Mouse (Mus musculus): ENCODE results near the gene Twist1.
A peak's percentile ranks its signal among the peaks of the same experiment; 100 is the strongest.

The Twist1 gene

DNA sequence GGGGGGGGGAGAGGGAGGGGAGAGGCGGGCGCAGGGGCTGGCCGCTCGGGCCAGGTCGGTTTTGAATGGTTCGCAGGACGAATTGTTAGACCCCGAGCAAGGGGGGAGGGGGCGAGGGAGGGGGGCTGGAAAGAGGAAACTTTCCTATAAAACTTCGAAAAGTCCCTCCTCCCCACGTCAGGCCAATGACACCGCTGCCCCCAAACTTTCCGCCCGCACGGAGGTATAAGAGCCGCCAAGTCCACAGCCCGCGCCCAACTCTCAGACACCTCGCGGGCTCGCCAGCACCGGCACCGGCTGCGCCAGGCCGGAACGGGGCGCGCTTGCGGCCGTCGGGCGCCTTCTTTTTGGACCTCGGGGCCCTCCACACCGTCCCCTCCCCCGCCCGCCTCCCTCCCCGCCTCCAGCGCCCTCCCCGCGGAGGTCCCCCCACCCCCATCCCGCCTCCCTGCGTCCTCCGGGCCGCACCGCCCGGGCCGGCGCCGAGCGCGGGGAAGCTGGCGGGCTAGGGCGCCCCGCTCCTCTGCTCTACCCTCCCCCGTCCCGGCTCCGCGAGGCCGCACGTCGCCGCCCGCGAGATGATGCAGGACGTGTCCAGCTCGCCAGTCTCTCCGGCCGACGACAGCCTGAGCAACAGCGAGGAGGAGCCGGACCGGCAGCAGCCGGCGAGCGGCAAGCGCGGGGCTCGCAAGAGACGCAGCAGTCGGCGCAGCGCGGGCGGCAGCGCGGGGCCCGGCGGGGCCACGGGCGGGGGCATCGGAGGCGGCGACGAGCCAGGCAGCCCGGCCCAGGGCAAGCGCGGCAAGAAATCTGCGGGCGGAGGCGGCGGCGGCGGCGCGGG is at the start of gene Twist1:
Twist1 (plus strand) TSS at position 272 of the 841 bp plus-strand sequence.
- DNase-seq (ENCODE audit: low spot score) = peak; percentile 90

DNA sequence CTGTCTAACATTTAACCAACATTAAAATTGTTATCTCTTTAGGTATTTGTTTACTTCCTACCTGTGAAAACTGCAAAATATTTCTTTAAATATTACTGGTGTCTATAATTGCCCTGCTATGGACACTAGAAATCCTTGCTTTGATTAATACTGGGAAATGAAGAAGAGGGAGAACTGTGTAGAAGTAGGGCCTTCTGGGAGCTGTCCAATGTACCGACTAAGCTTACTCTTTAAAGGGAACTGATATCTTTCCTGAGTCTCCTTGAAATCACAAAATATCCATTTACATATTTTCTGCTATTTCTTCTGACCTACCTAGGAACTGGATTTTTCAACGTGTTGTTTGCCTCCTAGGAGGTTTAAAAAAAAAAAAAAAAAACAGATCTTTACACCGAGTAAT is 30.7 kb upstream of the Twist1 start:
- DNase-seq (ENCODE audit: low spot score) = no peak

DNA sequence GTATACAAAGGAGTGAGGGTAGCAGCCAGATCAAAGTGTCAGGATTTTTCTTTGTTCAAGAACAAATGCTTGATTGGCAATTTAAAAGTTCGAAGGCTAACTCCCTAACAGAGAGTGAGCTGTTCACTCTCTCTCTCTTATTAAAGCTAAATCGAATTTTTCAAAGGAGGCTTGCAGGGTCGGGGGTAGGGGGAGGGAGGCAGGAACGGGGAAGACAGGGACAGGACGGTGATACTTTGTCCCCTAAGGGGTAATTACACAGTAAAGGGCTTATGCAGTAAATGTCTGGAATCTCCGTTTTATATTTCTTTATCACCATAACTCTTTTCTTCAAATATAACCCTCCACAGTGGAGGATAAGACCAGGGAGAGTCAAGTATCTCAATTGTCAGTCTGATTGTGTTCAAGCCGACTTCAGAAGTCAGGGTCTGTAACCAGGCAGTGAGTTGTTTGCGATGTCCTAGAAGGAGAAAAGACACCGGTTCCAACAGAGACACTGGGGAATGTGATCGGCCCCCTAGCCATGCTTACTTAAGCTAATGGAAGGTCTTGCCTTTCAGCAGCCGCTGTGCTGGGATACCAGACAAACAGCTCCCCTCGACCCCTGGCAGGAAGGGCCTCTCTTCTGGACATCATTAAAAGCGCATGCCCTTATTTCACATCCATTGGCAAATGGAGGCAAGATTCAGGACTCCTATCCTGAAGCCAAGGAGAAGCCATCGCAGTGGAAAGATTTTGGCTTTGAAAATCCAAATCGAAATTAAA is 30.0 kb upstream of the Twist1 start:
- no peak for DNase-seq (ENCODE audit: low spot score)

DNA sequence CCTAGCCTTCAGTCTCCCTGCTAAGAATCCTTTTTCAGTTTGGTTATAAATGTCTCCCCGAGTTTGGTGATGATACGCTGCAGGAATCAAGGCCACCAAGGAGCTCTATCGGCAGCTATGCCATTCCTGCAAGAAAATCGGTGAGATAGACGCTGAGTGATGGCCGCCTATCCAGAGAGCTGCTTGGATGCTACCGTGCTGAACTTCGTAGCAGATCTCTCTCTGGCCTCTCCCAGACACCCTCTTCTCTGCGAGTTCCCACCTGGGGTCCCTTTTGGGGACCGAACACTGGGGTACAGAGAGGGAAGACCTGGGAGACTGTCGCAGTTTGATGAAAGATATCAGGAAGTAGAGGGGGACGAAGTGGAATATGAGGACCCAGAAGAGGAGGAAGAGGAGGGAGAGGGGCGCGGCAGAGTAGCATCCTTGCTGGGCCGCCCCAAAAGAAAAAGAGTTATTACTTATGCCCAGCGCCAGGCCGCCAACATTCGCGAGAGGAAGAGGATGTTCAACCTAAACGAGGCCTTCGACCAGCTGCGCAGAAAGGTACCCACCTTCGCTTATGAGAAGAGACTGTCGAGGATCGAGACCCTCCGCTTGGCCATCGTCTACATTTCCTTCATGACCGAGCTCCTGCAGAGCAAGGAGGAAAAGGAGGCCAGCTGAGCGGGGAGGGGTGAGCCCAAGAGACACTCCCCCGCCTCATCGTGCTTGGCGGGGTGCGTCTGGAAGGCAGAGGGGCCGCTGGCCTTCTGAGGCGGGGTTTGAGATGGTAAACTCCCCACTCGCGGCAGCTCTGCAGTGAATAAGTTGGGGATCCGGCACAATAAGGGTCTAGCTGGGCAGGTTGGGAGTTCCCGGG is 28.9 kb upstream of the Twist1 start, which contains the start of gene Ferd3l:
Ferd3l (plus strand) TSS at position 95 of the 862 bp plus-strand sequence.
- DNase-seq (ENCODE audit: low spot score) = no peak

DNA sequence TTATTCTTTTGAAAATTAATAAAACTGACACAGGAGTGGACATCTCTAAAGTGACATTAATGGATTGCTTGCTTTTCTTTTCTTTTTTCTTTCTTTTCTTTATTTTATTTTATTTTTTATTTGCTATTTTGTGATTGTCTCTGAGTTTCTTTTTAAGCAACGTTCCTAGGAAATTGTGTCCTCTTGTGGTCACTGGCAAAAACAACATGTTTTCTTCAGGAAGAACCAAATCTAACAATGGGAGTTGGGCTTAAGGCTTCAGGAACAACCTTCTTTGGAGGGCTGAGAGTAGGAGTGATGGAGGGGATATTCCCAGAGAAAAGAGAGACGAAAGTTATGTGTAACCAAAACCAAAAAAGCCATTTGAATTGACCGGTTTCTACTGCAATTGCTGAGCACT is 4.6 kb upstream of the Twist1 start:
- no peak for DNase-seq (ENCODE audit: low spot score)

DNA sequence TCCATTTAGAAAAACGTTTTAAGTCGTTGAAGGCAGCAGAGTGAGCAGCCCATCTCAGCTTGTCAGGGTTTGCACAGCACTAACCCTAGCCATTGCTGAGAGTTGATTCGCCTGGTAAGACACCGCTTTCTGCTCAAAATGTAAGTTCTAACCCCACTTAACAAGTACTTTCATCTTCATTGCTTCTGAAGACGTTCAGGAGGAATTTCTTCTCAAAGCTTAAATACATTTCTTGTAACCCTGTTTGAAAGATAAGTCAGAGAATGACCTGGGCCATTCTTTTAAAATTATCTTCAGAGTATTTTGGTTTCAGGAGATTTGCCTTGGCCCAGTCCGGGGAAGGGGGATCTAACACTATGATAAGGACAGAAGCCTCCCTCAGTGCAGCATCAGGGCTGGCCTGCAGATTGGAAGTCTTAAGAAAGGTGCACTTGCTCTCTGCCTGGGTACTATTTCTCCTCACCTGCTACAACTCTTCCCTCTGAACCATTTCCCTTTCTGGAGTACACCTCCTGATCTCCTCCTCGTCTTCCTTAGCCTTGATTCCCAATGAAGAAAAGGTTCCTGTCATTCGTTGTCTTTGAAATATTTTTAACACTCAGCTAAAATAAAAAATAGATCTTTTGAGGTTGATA is 2.4 kb upstream of the Twist1 start:
- no peak for DNase-seq (ENCODE audit: low spot score)

DNA sequence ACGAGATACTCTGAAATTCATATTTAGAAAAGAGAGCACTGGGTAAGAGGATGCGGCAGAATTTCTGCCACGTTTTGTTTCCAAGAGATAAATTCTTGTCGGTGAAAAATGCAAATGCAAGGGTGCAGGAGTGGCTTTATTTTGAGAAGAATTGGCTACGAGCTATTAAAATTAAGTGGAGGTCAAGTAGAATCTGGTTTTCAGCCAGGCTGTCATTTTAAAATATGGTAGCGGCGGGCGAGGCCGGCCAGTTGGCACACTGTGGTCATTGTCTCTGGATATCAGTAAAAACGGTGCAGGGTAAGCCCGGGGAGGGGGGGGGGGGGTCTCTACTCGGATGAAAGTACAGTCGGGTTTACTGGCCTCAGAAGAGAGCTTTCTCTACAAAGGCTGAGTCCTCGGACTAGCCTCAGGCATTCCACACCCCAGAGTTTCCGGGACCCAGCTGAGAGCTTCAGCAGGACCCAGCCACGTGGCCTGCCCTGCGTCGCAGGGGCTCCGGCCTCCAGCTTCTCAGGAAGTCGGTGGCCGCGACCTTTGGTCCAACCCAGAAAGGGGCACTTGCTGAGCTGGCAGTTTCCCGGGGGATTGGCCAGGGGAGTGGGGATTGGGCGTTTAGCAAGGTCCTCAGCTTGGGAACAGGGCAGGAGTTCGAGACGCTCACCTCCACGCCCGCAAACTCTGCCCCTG is 1.7 kb upstream of the Twist1 start:
- peak; percentile 80 for DNase-seq (ENCODE audit: low spot score)

DNA sequence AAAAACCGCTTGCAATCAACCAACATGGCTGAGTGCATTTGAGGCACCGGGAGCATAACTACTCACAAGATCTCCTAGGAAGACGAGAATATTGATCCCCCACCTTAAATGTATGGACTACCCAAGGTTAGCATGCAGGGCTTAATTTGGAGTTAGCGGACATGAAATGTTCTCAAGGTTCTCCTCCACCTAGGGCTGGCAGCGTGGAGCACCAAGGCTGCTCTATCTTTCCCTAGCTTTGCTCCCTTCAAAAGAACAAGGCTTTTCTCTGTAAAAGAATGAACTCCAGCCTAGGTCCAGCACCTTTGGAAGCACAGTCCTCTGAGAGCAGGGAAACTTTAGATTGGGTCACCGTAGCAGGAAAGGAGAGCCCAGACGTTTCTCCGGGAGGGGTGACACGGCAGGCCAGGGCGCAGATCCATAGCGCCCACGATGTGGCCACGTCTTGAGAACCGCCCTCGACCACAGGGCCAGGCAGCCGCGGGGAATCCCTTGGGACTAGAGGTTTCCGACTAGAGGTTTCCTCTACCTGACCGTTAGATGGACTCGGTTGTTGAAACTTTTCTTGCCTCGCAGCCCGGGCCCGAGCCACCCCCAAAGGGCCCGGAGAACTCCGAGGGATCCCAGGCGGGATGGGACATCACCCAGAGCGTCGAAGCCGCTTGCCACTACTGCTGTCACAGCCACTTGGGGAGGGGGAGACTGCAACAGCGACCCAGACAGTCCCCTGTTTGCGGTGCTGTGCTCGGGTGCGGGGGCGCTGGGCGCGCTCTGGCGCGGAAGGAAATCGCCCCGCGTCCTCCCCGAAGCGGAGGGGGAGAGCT is 683 bp upstream of the Twist1 start:
- DNase-seq (ENCODE audit: low spot score) = no peak

DNA sequence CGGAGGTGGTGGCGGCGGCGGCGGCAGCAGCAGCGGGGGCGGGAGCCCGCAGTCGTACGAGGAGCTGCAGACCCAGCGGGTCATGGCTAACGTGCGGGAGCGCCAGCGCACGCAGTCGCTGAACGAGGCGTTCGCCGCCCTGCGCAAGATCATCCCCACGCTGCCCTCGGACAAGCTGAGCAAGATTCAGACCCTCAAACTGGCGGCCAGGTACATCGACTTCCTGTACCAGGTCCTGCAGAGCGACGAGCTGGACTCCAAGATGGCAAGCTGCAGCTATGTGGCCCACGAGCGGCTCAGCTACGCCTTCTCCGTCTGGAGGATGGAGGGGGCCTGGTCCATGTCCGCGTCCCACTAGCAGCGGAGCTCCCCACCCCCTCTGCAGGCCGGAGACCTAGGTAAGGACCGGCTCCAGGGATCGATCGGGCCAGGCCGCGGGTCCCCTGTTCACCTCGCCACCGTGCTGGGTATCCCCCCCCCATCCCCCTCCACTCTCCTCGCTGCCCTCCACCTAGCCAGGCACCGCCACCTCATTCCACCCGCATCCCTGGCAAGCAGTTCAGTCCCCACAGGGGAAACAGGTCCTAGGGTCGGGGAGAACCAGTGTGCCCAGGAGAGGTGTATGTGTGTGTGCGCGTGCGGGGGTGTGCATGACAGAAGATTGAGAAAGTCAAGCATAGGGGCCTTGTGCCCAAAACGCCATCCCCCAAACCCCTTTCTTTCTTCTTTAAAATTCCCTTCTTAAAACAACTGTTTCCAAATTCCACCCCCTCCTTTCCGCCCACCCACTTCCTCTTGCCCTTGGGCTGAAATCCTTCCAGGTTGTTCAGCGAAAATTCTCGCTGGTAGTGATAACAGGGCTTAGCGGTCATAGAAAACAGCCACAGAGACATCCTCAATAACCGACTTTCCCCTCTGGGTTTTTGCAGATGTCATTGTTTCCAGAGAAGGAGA is 1.0 kb downstream of the Twist1 start:
- DNase-seq (ENCODE audit: low spot score) = peak; percentile 54

DNA sequence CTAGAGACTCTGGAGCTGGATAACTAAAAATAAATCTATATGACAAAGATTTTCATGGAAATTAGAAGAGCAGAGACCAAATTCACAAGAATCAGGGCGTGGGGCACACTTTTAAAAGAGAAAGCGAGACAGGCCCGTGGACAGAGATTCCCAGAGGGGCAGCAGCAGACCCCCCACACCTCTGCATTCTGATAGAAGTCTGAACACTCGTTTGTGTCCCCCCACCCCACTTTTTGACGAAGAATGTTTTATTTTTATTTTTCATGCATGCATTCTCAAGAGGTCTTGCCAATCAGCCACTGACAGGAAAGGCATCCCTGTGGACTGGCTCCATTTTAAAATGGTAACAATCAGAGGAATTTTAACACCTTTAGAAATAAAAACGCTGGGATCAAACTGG is 1.7 kb downstream of the Twist1 start:
- peak; percentile 1 for DNase-seq (ENCODE audit: low spot score)

DNA sequence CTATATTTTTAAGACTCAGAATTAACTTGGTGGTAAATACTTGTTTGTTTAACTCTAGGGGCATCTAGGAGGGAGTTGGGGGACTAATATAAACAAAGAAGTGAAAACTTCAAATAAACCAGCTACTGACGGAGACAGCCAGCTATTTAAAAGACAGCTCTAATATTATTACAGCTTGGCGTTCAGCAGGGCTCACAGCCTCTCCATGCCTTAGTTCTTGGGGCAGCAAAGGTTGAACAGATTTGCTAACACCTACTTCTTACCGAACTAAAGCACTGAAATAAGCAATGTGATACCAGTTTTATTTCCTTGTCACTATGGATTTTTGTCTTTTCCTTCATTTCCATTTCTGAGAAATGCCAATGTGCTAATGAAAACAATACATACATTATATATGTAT is 2.4 kb downstream of the Twist1 start:
- no peak for DNase-seq (ENCODE audit: low spot score)

DNA sequence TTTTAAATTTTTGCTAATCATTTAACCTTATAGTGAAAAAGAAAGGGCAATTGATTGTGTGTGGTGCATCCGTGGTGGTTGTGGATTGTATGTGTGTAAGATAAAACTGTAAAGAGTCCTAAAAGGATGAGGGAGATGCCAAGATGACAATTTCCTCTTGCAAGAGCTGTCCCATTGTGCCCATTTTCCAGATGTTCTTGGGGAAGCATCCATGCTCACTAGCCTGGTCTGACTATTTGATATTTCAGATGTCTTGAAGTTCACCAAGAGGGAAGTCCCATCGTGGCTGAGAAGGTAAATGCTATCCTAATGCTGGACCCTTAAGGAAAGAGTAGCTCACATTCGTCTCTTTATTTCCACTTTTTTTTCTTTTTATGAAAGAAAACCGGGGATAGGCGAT is 3.5 kb downstream of the Twist1 start:
- no peak for DNase-seq (ENCODE audit: low spot score)

DNA sequence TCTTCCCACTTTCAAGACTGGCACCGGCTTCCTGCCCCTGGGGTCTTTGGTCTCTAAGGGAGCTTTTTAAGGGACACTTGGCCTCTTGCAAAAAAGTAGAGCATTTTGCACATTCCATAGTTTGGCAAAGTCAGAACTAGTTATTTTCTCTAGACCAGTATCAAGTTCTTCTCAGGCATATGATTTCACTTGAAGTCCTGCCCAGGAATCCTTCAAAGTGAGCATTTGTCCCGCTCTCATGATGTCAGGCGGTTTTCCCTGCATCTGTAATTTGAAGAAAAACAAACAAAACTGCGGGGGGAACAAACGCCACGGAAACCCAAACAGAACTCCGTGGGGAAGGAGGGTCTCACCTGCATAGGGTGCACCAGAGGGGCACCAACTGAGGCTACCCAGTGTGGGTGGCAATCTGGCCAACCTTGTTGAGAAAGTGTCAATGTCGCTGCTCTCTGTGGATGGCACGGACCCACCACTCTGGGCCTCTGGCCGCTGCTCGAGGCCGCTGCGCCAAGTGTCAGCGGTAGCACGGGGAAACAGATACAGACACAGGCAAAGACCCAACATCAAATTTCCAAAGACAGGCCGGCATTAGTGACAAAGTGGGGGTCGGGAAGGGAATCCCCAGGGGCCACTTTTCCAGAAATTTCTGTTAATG is 4.8 kb downstream of the Twist1 start:
- no peak for DNase-seq (ENCODE audit: low spot score)

DNA sequence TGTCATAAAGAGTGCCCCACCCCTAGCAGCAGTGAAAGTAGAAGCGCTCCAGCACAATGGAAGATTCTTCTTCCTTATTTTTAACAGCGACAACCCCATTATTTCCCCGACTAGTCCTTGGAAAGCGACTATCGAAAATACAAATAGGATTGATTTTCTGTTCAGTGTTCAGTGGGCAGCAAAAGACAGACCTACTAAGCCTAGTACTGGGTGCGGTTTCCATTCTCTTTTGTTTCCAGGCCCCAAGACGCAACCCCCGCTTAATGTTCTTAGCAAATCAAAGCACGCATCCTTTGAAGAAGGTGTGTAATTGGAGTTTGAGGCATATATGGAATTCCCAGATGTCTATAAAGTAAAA is 5.3 kb downstream of the Twist1 start:
- DNase-seq (ENCODE audit: low spot score) = no peak

DNA sequence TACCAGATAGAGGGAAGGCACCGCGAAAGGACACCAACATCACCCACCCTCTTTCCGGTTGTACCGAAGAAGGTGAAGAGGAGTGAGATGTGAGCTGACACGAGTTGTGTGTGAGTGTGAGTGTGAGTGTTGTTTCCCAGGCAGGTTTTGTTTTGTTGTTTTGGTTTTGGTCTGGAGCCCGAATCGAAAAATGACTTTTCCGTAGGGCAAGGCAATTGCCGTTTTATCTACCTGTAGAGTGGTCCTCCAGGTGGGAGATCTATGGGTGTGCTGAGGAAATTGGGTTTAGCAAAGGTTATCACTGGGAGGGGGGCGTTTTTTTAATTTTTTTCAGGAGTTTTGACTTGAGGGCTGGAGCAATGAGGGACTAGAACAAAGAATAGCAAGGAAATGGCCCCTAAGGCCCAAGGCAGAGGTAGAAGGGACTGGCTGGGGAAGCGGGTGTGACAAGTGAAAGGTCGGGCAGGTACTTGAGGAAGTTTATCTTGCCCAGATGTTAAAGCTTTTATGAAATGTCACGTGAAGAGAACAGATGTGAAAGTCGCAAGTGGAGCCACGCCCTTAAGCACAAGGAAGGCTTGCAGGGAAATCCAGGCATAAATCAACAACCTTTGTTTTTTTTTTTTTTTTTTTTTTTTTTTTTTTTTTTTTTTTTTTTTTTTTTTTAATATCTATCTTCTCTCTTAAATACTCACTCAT is 6.3 kb downstream of the Twist1 start:
- DNase-seq (ENCODE audit: low spot score) = peak; percentile 2

DNA sequence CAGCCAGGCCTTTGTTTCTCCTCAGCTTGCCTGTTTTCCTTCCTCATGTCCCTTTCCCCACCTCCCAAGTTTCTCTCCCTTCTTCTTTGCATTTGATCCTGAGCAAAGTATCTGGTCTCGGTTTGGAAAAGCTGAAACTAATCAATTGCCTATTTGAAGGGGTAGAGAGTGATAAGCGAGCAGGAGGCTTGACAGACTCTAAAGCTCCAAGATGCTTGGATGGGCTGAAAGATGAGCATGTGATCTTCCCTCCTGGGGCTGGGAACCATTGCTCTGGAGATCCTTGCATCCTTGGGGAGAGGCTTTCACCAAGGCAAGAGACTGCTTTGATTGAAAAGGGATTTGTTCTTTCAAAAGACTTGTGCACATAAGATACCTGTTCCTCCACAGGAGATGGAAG is 7.0 kb downstream of the Twist1 start:
- DNase-seq (ENCODE audit: low spot score) = no peak

DNA sequence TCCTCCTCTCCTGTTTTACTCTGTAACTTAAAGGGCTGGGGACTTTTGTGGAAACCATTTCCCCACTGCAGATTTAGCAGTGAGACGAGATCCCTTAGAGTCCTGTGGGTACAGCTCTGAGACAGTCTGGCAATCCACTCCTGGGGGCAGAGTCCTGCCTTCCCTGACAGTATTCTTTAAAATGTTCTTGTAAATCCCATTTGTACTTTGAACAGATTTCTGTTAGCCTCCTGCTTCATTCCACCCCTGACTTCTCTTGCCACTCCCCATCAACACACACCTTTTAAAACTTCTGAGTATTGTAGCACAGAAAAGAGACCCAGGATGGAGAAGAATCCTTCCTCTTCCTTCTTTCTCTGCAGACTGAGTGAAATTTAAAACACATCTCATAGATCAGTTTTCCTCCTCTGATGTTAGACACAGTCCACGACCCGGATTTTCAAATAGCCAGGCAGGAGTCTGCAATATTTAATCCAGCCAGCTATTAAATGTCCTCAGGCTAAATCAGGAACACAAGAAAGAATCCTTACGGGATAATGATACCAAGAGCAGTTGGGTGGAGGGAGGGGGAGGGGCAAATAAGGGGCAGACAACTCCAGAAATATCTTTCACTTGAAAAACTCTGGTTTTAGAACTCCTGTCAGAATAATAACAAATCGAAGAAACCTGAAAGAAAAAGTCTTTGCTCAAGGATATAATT is 8.3 kb downstream of the Twist1 start:
- peak; percentile 9 for DNase-seq (ENCODE audit: low spot score)

Data from yolk sac, embryonic 10.5 days (tissue).